Mouse (Mus musculus): ENCODE results near the gene Sh3tc1.

The Sh3tc1 gene

GRCm38 (mm10) chr5:35679256-35680155 lies 60.3 kb downstream of the Sh3tc1 start, which contains the start of gene Htra3:
Gene Htra3, minus strand, starts transcription at chr5:35679782.
- DNase-seq, result no peak

GRCm38 (mm10) chr5:35676964-35677363 lies 62.8 kb downstream of the Sh3tc1 start:
- no peak for DNase-seq

- no peak for DNase-seq
Measured at GRCm38 (mm10) chr5:35674081-35674555, 65.7 kb downstream of the Sh3tc1 start.

GRCm38 (mm10) chr5:35673086-35673485 lies 66.7 kb downstream of the Sh3tc1 start:
- no peak for DNase-seq

- DNase-seq, result no peak
Measured at GRCm38 (mm10) chr5:35672581-35672980, 67.2 kb downstream of the Sh3tc1 start.

GRCm38 (mm10) chr5:35671474-35671891 lies 68.3 kb downstream of the Sh3tc1 start:
- DNase-seq, result no peak

GRCm38 (mm10) chr5:35670412-35670801 lies 69.4 kb downstream of the Sh3tc1 start:
- DNase-seq, result no peak

GRCm38 (mm10) chr5:35669747-35670411 lies 69.9 kb downstream of the Sh3tc1 start:
- peak; percentile 71 for DNase-seq

- no peak for DNase-seq
Measured at GRCm38 (mm10) chr5:35666152-35666551, 73.6 kb downstream of the Sh3tc1 start.

GRCm38 (mm10) chr5:35662021-35662545 lies 77.7 kb downstream of the Sh3tc1 start:
- no peak for DNase-seq

GRCm38 (mm10) chr5:35661210-35661609 lies 78.6 kb downstream of the Sh3tc1 start:
- DNase-seq, result no peak

- no peak for DNase-seq
Measured at GRCm38 (mm10) chr5:35659503-35659902, 80.3 kb downstream of the Sh3tc1 start.

- DNase-seq, result no peak
Measured at GRCm38 (mm10) chr5:35655753-35656485, 83.9 kb downstream of the Sh3tc1 start.

- DNase-seq, result no peak
Measured at GRCm38 (mm10) chr5:35653743-35654395, 85.9 kb downstream of the Sh3tc1 start.

GRCm38 (mm10) chr5:35652872-35653271 lies 86.9 kb downstream of the Sh3tc1 start:
- no peak for DNase-seq

- DNase-seq, result no peak
Measured at GRCm38 (mm10) chr5:35652319-35652718, 87.5 kb downstream of the Sh3tc1 start.

GRCm38 (mm10) chr5:35648230-35648629 lies 91.6 kb downstream of the Sh3tc1 start:
- DNase-seq, result no peak

- no peak for DNase-seq
Measured at GRCm38 (mm10) chr5:35647562-35647961, 92.2 kb downstream of the Sh3tc1 start.
